Mouse (Mus musculus): ENCODE data around the gene Hist2h3c2.

- TF ChIP-seq USF1 (IDR thresholded peaks at IDR 0.05; ENCODE audit: low read depth) (no peak), CTCF (IDR thresholded peaks at IDR 0.05; ENCODE audit: control insufficient read depth, insufficient read depth, insufficient read length) (no peak), MYOD1 (IDR thresholded peaks at IDR 0.05; ENCODE audit: control insufficient read depth, insufficient read length, low read depth) (no peak), FOSL1 (IDR thresholded peaks at IDR 0.05; ENCODE audit: insufficient read depth, low read length, poor library complexity, severe bottlenecking) (no peak)
Observed at GRCm38 (mm10) chr3:96260220-96260619, 21.3 kb upstream of the Hist2h3c2 start.
